Mouse (Mus musculus): ENCODE results near the gene Kcne3. TPM values are rescaled to one million over a fixed set of nuclear protein-coding genes. Genes with fewer than 3 reads are reported as not detected.

Gene Kcne3
- polyA plus RNA-seq, 1 experiment from 2014 or later, result 3.8 TPM

Other genes starting within 250 kb of the Kcne3 start
- 7.0 and 7.8 TPM in 2 replicates for gene Rnf169, start 196.1 kb upstream of the Kcne3 start, polyA plus RNA-seq (2014; fragmentation: Nextera tagmentation; extraction: Ambion mirVana)
- 0.20 and 0.69 TPM in 2 replicates for gene Chrdl2, start 170.3 kb upstream of the Kcne3 start, polyA plus RNA-seq (2014; fragmentation: Nextera tagmentation; extraction: Ambion mirVana)
- gene Pold3, start 54.9 kb upstream of the Kcne3 start, polyA plus RNA-seq (2014; fragmentation: Nextera tagmentation; extraction: Ambion mirVana), result 76.9 and 78.2 TPM in 2 replicates
- gene Lipt2, start 17.2 kb upstream of the Kcne3 start, polyA plus RNA-seq (2014; fragmentation: Nextera tagmentation; extraction: Ambion mirVana), result 22.9 and 24.2 TPM in 2 replicates
- 8.9 and 10.4 TPM in 2 replicates for gene Pgm2l1, start 50.9 kb downstream of the Kcne3 start, polyA plus RNA-seq (2014; fragmentation: Nextera tagmentation; extraction: Ambion mirVana)
- 4.9 and 6.1 TPM in 2 replicates for gene P4ha3, start 109.0 kb downstream of the Kcne3 start, polyA plus RNA-seq (2014; fragmentation: Nextera tagmentation; extraction: Ambion mirVana)
- gene C2cd3, start 195.7 kb downstream of the Kcne3 start, polyA plus RNA-seq (2014; fragmentation: Nextera tagmentation; extraction: Ambion mirVana), result 34.2 and 42.3 TPM in 2 replicates
- gene Ppme1, start 195.8 kb downstream of the Kcne3 start, polyA plus RNA-seq (2014; fragmentation: Nextera tagmentation; extraction: Ambion mirVana), result 116 and 124 TPM in 2 replicates